Mouse (Mus musculus): ENCODE results near the gene Ubash3b. TPM values are rescaled to one million over a fixed set of nuclear protein-coding genes. Genes with fewer than 3 reads are reported as not detected.

Gene Ubash3b
- polyA plus RNA-seq, 1 experiment, result 1.6 TPM

- no peak overlapping the region for H3K27ac ChIP-seq (ENCODE audit: insufficient read depth, low read depth, low read length)
These were observed 108.0 kb downstream of the Ubash3b start for GRCm38 (mm10) chr9:41053478-41053877.

GRCm38 (mm10) chr9:41051080-41051932 is 110.2 kb downstream of the Ubash3b start:
- Histone ChIP-seq H3K27me3 (ENCODE audit: control insufficient read depth, insufficient read depth, low read length) (no peaks in the 10 kb centered on the region), H3K4me3 (ENCODE audit: low read depth, low read length) (no peak overlapping the region), H3K27ac (ENCODE audit: insufficient read depth, low read depth, low read length) (no peak overlapping the region), H3K36me3 (ENCODE audit: control insufficient read depth, insufficient read depth, low read length) (no peaks in the 10 kb centered on the region), H3K4me1 (ENCODE audit: control insufficient read depth, insufficient read depth, insufficient read length, low read length) (no peaks in the 10 kb centered on the region)
- 62% methylated on average over 11 of the region's 11 CpGs for WGBS
- TF ChIP-seq CTCF (IDR thresholded peaks at IDR 0.05; ENCODE audit: extremely low read depth, insufficient read length, insufficient replicate concordance, low read depth, low read length) (no peak), POLR2A (IDR thresholded peaks at IDR 0.05; ENCODE audit: low read depth, low read length) (no peak)

More at GRCm38 (mm10) chr9:41053478-41053877, 108.0 kb downstream of the Ubash3b start:
- Histone ChIP-seq H3K36me3 (ENCODE audit: control insufficient read depth, insufficient read depth, low read length) (no peaks in the 10 kb centered on the region), H3K4me1 (ENCODE audit: control insufficient read depth, insufficient read depth, insufficient read length, low read length) (no peaks in the 10 kb centered on the region), H3K4me3 (ENCODE audit: low read depth, low read length) (no peak overlapping the region), H3K27me3 (ENCODE audit: control insufficient read depth, insufficient read depth, low read length) (no peaks in the 10 kb centered on the region)
- no peak for TF ChIP-seq POLR2A (IDR thresholded peaks at IDR 0.05; ENCODE audit: low read depth, low read length)
- no peak for TF ChIP-seq CTCF (IDR thresholded peaks at IDR 0.05; ENCODE audit: extremely low read depth, insufficient read length, insufficient replicate concordance, low read depth, low read length)
- WGBS, result 36% methylated on average over 4 of the region's 4 CpGs

- Histone ChIP-seq H3K27ac (ENCODE audit: insufficient read depth, low read depth, low read length) (no peak overlapping the region), H3K4me1 (ENCODE audit: control insufficient read depth, insufficient read depth, insufficient read length, low read length) (no peaks in the 10 kb centered on the region), H3K27me3 (ENCODE audit: control insufficient read depth, insufficient read depth, low read length) (no peaks in the 10 kb centered on the region), H3K4me3 (ENCODE audit: low read depth, low read length) (no peak overlapping the region), H3K36me3 (ENCODE audit: control insufficient read depth, insufficient read depth, low read length) (no peaks in the 10 kb centered on the region)
- WGBS, result 66% methylated on average over 12 of the region's 12 CpGs
- TF ChIP-seq POLR2A (IDR thresholded peaks at IDR 0.05; ENCODE audit: low read depth, low read length) (no peak), CTCF (IDR thresholded peaks at IDR 0.05; ENCODE audit: extremely low read depth, insufficient read length, insufficient replicate concordance, low read depth, low read length) (no peak)
These were observed 111.0 kb downstream of the Ubash3b start for GRCm38 (mm10) chr9:41050331-41051079.

DNA sequence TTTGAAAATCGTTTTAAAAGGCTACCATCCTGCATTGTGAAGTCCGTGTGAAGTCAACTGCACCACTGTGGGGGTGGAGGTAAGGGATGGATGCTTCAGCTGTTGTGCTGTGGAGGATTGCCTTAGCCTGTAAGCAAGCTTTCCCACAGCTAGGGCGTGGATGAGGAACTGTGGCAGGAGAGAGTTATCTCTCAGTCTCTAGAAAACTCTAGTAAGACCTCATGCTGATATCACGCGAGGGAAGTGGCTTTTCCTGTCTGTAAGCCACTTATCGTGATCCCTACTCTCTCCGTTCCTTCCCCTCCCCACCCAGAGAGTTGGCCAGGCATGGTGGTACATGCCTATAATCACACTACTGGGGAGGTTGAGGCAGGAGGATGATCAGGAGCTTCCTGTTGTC is 112.2 kb downstream of the Ubash3b start:
- H3K27ac ChIP-seq (ENCODE audit: insufficient read depth, low read depth, low read length), result no peak overlapping the region
- H3K4me3 ChIP-seq (ENCODE audit: low read depth, low read length), result no peak overlapping the region
- WGBS, result 64% methylated on average over 7 of the region's 7 CpGs
- no peak for TF ChIP-seq CTCF (IDR thresholded peaks at IDR 0.05; ENCODE audit: extremely low read depth, insufficient read length, insufficient replicate concordance, low read depth, low read length)
- no peak for TF ChIP-seq POLR2A (IDR thresholded peaks at IDR 0.05; ENCODE audit: low read depth, low read length)
- H3K4me1 ChIP-seq (ENCODE audit: control insufficient read depth, insufficient read depth, insufficient read length, low read length), result no peaks in the 10 kb centered on the region
- no peaks in the 10 kb centered on the region for H3K27me3 ChIP-seq (ENCODE audit: control insufficient read depth, insufficient read depth, low read length)
- H3K36me3 ChIP-seq (ENCODE audit: control insufficient read depth, insufficient read depth, low read length), result no peaks in the 10 kb centered on the region

GRCm38 (mm10) chr9:41048820-41049219 is 112.7 kb downstream of the Ubash3b start:
- Histone ChIP-seq H3K36me3 (ENCODE audit: control insufficient read depth, insufficient read depth, low read length) (no peaks in the 10 kb centered on the region), H3K4me1 (ENCODE audit: control insufficient read depth, insufficient read depth, insufficient read length, low read length) (no peaks in the 10 kb centered on the region), H3K27ac (ENCODE audit: insufficient read depth, low read depth, low read length) (no peak overlapping the region), H3K27me3 (ENCODE audit: control insufficient read depth, insufficient read depth, low read length) (no peaks in the 10 kb centered on the region), H3K4me3 (ENCODE audit: low read depth, low read length) (no peak overlapping the region)
- TF ChIP-seq POLR2A (IDR thresholded peaks at IDR 0.05; ENCODE audit: low read depth, low read length), result no peak
- TF ChIP-seq CTCF (IDR thresholded peaks at IDR 0.05; ENCODE audit: extremely low read depth, insufficient read length, insufficient replicate concordance, low read depth, low read length), result no peak
- 65% methylated on average over 3 of the region's 3 CpGs for WGBS

- WGBS, result 86% methylated on average over 7 of the region's 7 CpGs
These were observed 113.3 kb downstream of the Ubash3b start for GRCm38 (mm10) chr9:41048216-41048615.

GRCm38 (mm10) chr9:41047654-41048053 is 113.8 kb downstream of the Ubash3b start:
- Histone ChIP-seq H3K27me3 (ENCODE audit: control insufficient read depth, insufficient read depth, low read length) (no peaks in the 10 kb centered on the region), H3K27ac (ENCODE audit: insufficient read depth, low read depth, low read length) (no peak overlapping the region), H3K4me3 (ENCODE audit: low read depth, low read length) (no peak overlapping the region), H3K36me3 (ENCODE audit: control insufficient read depth, insufficient read depth, low read length) (no peaks in the 10 kb centered on the region), H3K4me1 (ENCODE audit: control insufficient read depth, insufficient read depth, insufficient read length, low read length) (no peaks in the 10 kb centered on the region)
- TF ChIP-seq CTCF (IDR thresholded peaks at IDR 0.05; ENCODE audit: extremely low read depth, insufficient read length, insufficient replicate concordance, low read depth, low read length) (no peak), POLR2A (IDR thresholded peaks at IDR 0.05; ENCODE audit: low read depth, low read length) (no peak)
- WGBS, result 61% methylated on average over 2 of the region's 2 CpGs

More at GRCm38 (mm10) chr9:41048216-41048615, 113.3 kb downstream of the Ubash3b start:
- H3K4me1 ChIP-seq (ENCODE audit: control insufficient read depth, insufficient read depth, insufficient read length, low read length), result no peaks in the 10 kb centered on the region
- no peaks in the 10 kb centered on the region for H3K27me3 ChIP-seq (ENCODE audit: control insufficient read depth, insufficient read depth, low read length)
- H3K4me3 ChIP-seq (ENCODE audit: low read depth, low read length), result no peak overlapping the region
- H3K27ac ChIP-seq (ENCODE audit: insufficient read depth, low read depth, low read length), result no peak overlapping the region
- TF ChIP-seq CTCF (IDR thresholded peaks at IDR 0.05; ENCODE audit: extremely low read depth, insufficient read length, insufficient replicate concordance, low read depth, low read length) (no peak), POLR2A (IDR thresholded peaks at IDR 0.05; ENCODE audit: low read depth, low read length) (no peak)
- H3K36me3 ChIP-seq (ENCODE audit: control insufficient read depth, insufficient read depth, low read length), result no peaks in the 10 kb centered on the region
